Mouse (Mus musculus) megakaryocyte, adult 5-6 weeks (primary cell): ENCODE measurements around the gene Antxr1. TPM values are rescaled to one million over a fixed set of nuclear protein-coding genes. Genes with fewer than 3 reads are reported as not detected.

ENCODE experiments used
- ATAC-seq: 2 replicates; pipeline ENCODE4 v1.8.0; 2016; ENCODE audit warnings: mild to moderate bottlenecking, inconsistent platforms; ENCODE audit not compliant: poor library complexity, severe bottlenecking
- total RNA-seq, 2 experiments: library from RNA; stranded (forward) in 1 of 2; stranded (reverse) in 1 of 2; fragments of 153-499, 151-499 nt in 1 of 2; fragments of 221-1000, 200-1000 nt in 1 of 2; gene quantifications; 2 replicates each; pipeline versions ENCODE4 v1.2.3 to v1.2.4; 2015 to 2017

Gene Antxr1
- total RNA-seq, 2 experiments from 2014 or later: 0.07 to 0.56 TPM

DNA sequence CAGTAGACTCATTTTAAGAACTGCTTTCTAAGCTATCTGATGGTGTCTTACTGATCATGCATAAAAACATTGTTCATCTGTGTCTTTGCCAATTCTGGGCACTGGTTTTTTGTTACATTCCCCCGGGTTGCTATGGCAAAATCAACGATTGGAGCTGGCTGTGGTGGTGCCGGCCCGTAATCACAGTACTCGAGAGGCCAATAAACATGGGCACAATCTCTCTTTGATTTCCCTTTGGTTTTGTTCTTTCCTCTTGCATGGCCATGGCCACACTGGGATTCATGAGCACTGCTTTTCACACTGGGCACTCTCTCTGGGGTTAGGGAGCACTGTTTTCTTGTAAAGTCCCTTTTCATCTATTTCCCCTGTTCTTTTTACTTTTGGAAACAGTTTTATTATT is 83.9 kb downstream of the Antxr1 start:
- no peak for ATAC-seq

DNA sequence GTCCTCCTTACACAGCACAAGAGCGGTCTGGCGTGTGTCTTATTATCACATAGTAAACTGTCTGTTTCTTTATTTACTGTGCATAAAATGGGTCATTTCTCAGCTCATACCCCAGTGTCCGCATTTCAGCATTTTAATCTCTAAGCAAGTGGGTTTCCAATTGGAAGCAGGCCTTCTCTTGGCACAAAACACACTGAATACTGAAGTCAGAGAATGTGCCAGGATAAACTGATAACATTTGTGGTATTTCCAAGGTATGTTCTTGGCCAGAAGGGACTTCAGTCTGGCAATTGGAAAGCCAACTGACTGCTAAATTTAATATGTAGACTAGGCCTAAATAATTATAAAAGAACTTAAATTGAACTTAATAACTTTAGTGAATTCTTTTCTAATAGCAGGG is 84.9 kb downstream of the Antxr1 start:
- ATAC-seq: no peak

DNA sequence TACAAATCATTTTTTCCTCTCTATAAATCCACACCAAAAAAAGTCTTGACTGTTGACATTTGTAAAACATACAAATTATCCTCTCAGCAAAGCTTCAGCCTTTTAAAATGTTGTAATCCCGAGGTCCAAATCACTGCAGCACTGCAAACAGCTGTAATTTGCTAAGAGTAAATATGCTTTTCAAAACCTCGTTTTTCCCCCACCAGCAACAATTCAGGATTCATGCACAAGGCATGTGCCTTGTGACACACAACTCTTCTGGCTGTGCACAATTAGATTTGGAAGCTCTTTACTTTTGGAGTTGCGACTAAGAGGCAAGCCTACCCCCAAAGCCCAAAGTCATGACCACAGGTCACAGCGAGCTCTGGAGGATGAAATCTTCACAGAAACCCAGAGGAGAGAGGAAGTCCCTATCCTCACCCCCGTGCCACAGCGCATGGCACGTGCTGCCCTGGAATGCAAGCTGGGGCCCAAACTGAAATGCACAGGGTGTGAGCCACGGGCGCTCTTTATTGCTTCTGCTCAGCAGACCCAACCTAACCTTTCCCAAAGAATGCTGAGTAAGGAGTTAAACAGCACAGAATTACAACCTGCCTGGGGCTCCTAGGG is 87.3 kb downstream of the Antxr1 start:
- ATAC-seq: no peak

DNA sequence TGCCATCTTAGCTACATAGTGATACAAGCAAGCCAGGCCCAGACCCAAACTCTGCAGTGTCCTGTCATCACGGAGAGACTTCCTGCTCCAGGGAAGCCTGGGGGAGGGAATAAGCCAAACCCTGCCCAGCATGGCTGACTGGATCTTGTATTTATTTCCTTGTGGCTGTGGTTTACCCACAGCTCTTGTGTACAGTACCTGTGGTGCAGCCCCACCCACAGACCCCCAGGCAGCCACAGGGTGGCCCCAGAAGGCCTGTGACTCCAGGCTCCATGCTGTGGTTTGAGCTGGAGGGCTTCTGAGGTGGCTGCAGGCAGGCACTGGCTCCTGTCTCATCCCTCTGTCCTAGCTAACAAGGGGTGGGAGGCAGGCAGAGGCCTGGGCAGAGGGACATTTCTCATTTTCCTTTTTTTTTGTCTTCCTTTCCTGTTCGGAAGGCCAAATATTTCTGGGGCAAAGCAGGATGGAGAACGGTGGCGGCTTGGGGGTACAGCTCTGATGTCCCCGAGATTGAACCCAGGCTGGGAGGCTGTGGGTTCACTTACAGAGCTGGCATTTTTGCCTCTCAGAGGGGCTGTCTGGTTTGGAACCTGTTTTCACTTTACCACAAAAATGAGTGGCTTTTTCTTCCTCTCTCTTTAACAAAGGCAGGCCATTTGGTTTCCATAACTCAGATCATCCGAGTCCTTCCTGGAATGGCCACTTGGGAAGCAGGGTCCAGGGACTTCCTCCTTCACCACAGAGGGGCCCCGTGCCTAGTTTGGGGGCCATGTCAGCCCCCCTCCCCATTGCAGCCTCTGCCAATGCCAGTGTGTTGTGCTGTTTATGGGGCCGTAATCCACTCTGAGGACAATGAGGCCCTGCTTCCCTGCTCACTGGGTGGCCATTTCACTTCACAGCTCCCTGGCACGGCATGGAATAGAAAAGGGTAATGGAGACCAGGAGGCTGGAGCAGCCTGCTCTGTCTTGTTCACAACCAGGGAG is 91.2 kb downstream of the Antxr1 start:
- no peak for ATAC-seq

DNA sequence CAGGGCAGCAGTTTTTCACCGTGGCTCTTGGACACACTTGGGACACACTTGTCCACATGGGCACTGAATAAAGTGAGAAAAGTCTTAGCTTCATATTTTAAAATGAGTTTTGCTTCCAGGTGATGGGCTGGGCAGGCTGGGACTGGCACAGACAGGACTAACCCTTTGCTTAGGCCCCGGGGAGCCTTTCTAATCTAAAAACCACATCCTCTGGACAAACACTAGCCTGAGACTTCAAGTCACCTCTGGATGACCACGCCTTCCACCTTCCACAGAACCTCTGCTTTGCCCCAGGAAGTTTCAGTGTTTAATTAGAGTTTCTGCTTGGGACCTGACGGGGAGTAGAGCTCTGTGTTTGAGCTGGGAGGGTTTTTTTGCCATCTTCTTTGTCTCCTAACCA is 98.4 kb downstream of the Antxr1 start:
- ATAC-seq: no peak

DNA sequence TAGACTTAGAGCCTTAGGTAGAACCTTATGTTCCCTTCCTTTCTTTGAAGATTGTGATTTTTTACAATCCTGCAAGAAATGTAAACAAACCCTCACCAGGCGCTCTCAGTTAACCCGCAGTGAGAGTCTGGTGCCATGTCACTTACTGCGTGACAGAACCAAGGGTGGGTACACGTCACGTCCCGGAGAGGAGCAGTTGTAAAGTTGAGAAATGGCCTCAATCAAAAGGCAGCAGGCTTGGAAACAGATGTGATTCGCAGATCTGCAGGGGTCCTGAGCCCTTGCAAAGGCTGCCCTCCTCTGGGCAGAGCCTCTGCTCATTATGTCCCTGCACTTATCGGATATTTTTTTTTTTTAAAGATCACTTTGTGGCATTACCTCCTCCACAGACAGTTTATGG is 99.6 kb downstream of the Antxr1 start:
- ATAC-seq: no peak

DNA sequence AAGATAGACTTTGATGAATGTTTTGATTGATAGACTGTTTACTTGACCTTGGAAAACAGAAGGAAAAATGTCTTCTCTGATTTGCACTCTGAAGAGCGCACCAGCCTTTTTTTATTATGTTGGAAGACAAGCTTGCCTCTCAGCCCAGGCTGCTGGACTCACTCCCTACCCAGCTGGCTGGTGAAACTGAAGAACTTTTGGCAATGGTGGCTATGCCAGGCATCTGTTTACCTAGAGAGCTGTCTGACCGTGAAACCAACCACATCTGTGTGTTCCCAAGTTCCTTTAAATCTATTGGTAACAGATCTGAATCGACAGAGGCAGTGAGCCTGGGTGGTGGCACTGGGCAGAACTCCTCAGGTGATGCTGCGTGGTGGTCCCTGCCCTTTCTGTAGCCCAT is 102.5 kb downstream of the Antxr1 start:
- ATAC-seq: no peak

DNA sequence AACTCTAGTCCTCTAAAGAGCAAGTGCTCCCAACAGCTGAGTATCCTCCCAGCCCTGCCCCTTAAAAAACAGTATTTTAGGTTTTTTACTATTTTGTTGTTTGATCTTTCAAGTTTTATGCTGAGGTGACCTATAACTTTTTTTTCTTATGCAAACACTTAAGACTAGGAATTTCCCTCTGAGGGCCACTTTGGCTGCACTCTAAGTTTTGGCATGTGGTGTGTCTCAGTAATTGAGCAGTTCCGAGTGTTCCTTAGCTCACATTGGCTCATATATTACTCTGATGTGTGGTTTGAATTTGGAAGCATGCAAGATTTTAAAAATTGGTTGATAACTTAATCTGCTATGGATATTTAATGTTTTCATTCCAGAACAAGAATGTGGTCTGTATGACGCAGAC is 105.6 kb downstream of the Antxr1 start:
- no peak for ATAC-seq

DNA sequence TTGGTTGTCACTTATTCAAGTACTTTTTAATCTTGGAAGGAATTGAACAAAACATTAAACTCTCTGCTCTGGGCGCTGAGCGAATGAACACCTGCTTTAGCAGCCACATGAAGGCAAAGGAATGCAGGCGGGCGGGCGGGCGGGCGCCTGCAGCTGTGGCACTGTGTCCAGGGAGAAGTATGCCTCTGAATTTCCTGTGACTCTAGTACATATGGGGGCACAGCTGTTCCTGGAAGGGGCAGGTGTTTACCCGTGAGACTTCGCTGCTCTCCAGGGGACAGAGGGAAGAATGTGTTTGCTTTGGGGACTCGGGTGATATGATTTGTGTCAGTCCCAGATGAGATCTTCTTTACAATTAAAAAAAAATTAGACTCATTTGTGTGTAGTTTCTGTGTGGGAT is 107.7 kb downstream of the Antxr1 start:
- no peak for ATAC-seq

DNA sequence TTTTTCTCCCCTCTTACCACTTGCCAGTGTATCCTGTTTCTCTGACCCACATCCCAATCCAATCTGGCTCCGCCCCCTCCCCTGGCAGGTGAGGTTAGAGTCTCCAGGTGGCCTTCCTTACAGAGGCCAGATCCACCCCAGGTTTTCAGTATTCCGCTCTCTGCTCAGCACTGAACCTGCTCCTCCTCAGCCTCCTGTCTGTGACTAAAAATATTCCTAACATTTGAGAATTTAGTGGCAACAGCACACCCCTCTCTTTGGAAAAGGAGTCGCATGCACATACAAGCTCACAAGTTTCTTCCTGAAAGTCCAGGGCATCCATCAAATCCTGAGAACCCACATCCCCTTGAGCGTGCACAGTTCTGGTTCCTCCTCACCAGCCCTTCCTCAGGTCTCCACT is 109.3 kb downstream of the Antxr1 start:
- no peak for ATAC-seq

DNA sequence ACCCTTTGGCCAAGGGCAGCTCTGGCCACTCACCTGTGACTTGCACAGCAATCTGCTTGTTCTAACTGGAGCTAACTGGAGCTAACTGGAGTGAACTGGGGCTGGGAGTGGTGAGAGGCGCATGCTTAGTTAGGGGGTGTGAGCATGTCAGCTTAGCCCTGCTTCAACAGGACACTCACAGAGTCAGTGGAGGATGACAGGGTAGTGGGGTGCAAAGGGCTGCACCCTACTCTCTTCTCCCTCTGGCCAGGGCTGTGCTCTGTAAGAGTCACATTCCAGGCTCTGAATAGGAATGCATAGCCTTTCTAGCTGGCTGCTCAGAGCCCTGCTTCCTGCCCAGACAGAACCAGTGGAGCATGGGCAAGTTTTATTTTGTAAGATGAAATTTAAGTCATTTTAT is 110.3 kb downstream of the Antxr1 start:
- ATAC-seq: no peak

DNA sequence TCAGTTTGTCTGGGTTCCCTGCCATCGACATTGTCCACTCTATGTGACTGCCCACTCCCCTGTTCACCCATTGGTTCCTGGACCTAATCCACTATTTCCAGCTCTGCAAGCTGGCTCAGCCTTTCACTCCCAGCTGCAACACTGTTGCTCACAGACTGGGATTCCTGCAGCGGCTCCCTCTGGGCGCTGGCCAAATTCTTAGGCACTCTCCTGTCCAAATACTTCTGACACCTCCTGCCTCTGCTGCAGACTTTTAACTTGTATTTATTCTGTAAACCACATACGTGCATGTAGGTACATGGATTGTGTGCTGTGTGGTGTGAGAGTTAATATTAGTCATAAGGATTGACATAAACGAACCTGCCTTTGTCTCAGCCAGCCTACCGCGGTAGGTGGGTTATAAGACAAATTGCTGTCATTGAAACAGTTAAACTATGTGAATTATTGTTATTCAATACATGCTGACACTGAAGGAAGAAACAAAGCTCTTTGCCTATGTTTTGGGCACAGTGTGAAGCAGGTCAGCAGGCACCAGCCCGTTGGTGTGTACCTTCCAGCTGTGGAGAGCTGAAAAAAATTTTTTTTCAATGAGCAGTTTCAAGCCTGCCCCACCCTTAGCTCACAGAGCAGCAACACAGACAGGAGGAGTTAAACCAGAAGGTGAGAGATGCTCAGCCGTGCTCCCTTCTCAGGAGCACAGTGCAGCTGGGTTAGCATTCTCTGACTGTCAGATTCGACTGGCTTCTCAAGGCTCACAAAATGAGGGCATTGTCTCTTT is 112.6 kb downstream of the Antxr1 start:
- no peak for ATAC-seq

DNA sequence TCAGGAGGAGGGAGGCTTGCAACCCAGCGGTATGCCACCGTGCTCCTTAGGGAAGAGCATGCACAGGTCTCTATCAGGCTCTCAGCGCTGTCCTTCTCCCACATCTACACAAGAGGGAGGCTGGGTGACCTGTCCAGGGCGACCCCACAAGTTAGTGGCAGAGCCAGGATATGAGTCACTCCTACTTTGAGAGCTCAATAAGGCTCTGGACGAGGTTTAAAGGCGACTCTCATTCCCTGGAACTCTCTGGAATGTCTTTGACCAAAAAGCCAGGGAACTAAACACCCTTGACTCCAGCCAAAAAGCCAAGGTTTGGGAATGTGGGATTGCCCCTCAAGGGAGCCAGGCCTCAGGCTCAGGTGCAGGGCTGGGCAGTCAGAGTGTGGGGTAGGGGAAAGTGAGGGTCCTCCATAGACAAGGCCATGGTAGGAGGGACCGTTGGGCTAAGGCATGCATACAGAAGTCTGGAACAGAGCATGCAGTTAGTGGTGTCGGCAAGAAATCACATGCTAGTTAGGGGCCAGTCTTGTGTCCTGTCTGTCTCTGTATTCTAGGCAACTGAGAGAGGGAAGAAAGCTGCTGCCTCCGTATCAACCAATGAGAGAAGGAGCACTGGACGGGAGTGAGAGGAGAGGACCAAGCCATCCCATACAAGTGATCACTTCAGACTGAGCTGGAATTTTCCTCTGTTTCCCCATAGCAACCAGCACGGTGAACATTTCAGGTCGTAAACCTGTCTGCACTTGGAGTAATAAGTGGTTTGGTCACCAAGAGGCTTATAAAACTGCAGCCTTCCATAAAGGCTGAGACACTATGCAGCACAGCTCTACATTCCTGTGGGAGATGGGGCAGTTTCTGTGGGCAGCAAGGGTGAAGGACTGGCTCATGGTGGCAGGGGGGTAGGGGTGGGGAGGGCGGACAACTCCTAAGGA is 116.3 kb downstream of the Antxr1 start:
- ATAC-seq: no peak

DNA sequence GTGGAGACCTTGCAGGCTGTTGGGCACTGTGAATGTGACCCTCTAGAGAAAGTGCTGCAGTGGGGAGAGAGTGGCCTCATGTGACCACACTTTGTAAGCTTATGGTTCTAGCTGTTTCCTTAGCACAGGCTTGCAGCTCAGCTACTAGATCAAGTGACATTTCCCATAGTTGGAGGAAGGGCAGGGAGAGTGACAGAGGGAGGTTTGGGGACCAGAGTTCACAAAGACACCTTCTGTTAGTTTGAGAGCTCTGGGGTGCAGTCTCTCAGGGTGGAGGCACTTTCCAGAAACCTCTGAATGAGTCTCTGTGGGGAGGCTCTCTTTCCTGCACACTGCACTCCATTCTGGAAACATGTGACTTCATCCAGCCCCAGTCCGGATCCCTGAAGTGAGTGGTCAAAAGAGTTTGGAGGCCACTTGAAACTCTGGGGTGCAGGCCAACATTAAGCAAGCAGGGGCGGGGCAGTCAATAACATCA is 119.5 kb downstream of the Antxr1 start:
- ATAC-seq: no peak

DNA sequence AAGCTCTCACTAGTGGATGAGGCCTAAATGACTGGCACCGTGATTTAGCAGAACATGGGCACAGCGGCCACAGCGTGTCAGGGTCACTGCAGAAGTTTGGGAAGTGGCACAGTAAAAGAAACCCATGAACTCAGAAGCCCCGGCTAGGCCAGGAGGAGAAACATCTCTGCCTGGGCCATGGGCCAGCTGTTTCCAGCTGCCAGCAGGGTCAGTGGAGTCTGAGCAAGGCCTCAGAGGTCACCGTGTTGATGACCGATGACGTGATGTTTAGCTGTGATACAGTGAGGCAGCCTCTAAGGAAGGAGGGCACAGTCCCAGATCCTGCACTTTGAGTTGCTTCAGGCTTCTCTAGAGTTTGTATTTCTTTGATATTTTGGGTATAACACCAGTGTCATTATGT is 122.4 kb downstream of the Antxr1 start:
- no peak for ATAC-seq

DNA sequence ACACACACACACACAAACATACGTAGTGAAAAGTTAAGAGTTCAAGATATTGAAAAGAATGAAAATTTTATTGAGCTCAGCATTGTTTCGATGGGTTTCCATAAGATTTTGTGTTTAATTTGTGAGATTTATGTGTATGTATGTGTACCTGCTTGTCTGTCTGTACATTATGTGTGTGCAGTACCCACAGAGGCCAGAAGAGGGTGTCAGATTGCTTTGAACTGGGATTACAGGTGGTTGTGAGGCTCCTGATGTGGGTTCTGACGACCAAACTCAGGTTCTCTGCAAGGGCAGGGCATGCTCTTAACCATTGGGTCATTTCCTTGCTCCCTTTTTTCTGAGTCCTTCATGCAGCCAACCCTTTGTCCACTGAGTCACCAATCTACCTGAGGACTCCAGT is 124.1 kb downstream of the Antxr1 start:
- ATAC-seq: no peak

DNA sequence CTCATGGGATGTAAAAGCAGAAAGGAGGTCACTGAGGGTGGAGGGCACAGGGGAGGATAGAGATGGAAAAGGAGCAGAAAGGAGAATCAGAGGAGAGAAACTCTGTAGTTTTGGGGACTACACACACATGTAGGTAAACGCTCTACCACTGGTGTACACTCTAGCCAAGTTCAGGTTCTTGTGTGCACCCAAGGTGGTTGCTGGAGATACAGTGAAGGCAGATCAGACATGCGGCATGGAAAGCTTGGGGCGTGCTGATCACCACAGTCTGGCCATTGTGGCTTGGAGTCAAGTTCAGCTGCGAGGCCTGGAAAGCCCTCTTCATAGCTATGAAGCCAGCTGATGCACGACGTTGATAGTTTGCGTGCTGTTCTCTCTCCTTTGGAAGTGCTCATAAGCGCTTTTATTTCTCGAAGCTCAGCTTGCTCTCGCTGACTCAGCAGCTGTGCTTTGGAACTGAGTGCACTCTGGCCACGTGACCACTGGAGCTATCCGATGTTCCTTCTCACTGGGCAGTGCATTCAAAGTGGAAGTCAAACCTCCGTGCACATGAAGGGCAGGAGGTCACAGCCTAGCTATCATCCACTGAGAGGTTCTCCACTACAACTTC is 128.1 kb downstream of the Antxr1 start:
- no peak for ATAC-seq

DNA sequence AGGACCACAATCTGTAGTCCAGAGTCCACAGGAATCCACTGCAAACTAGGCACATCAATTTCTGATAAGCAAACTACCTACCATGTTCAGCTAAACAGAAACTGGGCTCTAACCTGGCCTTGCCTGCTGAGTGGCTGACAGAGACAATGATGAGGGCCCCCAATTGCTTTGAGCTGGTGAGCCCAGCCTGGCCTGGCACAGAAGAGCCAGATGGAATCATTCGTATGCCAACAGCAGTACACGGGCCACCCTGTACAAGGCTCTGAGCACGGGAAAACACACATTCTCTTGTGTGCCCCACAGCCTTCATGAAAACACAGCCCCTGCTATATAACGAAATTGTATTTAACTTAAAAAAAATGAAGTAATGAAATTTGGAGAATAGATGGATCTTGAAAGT is 128.8 kb downstream of the Antxr1 start:
- no peak for ATAC-seq

DNA sequence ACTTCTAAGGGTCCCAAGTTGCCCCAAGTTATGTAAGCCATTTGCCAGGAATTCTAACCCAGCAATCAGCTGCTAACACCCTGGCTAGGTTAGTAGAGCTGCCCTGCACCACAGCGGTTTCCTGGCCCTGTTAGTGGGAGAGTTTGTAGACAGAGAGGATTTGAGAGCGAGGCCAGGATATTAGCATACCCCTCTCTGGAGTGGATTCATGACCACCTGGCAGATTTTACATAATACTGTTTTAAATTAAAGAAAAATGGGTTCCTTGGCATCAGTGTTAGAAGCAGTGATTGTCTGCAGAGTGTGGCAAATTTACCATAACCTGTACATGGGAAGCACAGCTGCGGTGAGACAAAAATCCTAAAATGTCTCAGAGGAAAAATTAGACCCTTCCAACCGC is 132.2 kb downstream of the Antxr1 start:
- no peak for ATAC-seq

DNA sequence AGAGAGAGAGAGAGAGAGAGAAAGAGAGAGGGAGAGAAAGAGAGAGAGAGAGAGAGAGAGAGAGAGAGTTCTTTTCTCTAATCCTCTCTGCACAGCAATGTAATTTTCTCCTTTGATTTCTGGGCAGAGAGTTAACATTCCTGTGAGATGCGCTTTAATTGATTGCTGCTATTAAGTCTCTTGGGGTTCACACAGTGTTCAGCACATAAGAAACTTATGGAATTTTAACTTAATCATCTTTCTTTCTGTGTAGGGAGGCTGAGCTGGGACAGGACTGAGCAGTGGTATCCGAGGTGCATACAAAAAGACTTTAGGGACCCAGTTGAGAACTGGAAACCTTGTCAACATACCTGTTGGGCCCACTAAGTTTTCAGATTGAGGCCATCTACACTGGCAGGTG is 132.6 kb downstream of the Antxr1 start:
- ATAC-seq: no peak
